Mouse (Mus musculus): ENCODE results near the gene Arl4d.

Arl4d gene

GRCm38 (mm10) chr11:101677655-101678054 is 12.3 kb downstream of the Arl4d start:
- DNase-seq (ENCODE audit: low spot score), result no peak

GRCm38 (mm10) chr11:101678770-101679169 is 13.4 kb downstream of the Arl4d start:
- no peak for DNase-seq (ENCODE audit: low spot score)

DNA sequence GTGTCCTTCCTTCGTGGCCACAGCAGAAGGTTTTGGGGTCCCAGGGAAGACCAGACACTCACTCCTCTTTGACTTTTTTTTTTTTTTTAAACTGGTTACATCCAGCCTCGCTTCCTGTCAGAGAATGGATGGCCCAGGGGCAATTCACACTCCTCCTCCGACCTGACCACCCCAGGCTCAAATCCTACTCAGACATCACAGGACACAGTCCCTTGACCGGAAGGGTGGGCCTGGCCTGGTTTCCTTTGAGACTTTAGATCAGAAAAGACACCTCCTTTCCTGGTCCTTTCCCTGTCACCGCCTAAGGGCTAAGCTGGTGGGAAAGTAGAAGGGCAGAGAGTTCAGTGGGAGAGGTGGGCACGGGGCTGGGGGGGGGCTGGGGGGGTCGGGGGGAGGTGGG is 14.6 kb downstream of the Arl4d start:
- no peak for DNase-seq (ENCODE audit: low spot score)

DNA sequence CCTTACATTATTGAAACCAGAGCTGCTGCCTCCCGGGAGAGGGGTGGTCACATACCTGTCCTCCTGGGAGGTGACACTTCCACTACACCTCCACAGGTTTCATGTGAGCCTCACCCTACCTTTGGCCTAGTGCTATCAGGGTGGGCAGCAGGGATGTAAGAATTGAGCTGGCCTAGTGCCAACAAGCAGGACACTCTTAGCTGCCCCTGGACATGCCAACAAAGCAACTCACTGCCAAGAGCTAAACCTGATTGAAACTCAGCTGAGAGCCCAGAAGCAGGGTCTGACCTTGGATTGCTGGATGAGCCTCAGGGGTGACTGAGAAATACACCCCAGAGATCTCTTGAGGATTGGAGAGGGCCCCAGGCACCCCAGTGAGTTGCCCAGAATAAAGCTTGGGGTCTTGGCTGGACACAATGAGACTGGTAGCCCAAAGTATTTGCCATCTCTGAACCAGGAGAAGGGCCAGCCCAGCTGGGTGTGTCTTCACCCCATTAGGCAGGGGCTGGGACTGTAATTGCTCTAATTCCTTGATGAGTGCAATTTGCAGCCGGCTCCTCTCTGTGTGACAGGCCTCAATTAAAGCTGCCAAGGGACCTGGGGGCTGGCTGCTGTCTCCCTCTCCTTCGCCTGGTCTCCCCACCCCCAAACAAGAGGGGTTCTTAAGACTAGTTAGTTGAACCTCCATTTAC is 15.4 kb downstream of the Arl4d start:
- DNase-seq (ENCODE audit: low spot score), result no peak

DNA sequence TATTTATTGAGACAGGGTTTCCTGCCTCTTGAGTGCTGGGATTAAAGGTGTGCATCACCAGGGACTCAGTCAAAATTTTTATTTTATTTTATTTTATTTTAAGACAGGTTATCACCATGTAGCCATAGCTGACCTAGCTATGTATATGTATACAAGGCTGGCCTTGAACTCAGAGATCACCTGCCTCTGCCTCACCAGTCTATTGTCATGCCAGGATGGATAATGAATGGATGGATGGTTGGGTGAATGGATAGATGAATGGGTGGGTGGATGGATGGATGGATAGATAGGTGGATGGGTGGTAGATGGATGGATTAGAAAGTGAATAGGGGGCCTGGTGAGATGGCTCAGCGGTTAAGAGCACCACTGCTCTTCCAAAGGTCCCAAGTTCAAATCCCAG is 16.6 kb downstream of the Arl4d start:
- DNase-seq (ENCODE audit: low spot score), result no peak

GRCm38 (mm10) chr11:101682410-101682960 is 17.1 kb downstream of the Arl4d start:
- DNase-seq (ENCODE audit: low spot score), result no peak

GRCm38 (mm10) chr11:101687351-101688301 is 22.3 kb downstream of the Arl4d start:
- no peak for DNase-seq (ENCODE audit: low spot score)

- DNase-seq (ENCODE audit: low spot score), result no peak
Observed at GRCm38 (mm10) chr11:101689701-101690113, 24.4 kb downstream of the Arl4d start.

- no peak for DNase-seq (ENCODE audit: low spot score)
Observed at GRCm38 (mm10) chr11:101690326-101690725, 25.0 kb downstream of the Arl4d start.

DNA sequence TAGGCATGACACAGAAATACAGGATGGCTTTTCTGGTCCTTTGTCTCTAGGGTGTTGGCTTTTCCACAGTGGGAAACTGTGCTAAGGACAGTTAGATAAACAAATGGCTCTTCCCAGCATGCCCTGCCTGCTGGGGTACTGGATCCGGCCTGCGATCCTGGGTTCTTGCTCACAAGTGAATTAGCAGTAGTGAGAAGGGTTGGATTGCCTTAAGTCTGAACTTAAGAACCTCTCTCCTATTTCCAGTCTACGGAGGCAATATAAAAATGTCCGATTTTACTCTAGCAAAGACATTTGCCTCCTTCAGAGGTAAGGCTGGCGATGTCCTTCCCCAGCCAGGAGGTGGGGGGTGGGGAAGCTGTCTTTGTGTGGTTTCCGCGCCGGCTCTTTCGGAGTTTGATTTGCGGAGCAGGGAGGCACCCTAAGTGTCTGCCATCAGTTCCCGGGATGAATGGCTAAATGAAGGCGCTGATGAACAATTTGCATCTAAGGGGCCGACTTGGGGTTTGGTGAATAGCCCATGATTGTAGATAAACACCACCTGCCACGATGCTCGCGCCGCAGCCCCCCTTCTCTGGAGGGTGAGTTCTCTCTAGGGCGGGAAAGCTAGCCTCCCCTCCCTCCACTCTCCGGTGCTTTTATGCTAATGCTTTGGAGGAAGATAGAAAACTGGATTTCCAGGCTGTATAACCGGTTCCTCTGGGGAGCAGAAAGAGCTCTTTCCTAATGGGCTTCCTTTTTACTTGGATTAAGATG is 30.7 kb downstream of the Arl4d start:
- DNase-seq (ENCODE audit: low spot score), result peak; percentile 72

GRCm38 (mm10) chr11:101697156-101697861 is 32.0 kb downstream of the Arl4d start:
- no peak for DNase-seq (ENCODE audit: low spot score)

DNA sequence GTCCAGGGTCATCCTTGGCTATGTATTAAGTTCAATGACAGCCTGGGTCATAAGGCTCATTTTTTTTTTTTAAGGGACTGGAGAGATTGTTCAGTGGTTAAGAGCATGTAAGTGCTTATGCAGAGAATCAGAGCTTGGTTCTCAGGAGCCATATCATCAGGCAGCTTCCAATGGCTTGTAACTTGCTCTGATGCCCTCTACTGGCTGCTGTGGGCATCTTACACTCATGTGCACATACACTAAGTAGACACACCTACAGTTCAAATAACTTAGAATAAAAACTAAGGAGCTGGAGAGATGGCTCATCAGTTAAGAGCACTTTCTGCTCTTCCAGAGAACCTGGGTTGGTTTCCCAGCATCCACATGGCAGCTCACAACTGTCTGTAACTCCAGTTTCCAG is 32.8 kb downstream of the Arl4d start:
- DNase-seq (ENCODE audit: low spot score), result no peak

DNA sequence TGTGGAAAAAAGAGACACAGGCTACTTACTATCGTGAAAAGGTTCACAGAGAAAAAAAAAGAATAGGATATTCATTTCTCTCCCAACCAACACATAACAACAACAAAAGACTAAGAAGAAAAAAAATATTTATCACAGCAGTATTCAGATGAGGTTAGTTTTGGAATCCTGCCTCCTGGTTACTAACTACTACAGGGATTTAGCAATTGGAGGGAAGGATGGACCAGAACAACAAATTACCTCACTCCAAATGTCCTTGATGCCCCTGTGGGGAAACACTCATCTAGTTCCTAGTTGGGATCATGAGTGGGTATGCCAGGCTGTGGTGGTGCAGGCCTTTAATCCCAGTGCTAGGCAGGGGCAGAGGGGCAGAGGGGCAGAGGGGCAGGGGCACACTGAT is 34.2 kb downstream of the Arl4d start:
- DNase-seq (ENCODE audit: low spot score), result no peak

- no peak for DNase-seq (ENCODE audit: low spot score)
Observed at GRCm38 (mm10) chr11:101699991-101700390, 34.6 kb downstream of the Arl4d start.

GRCm38 (mm10) chr11:101700446-101700845 is 35.1 kb downstream of the Arl4d start:
- DNase-seq (ENCODE audit: low spot score), result no peak

- no peak for DNase-seq (ENCODE audit: low spot score)
Observed at GRCm38 (mm10) chr11:101704081-101704480, 38.7 kb downstream of the Arl4d start.

- no peak for DNase-seq (ENCODE audit: low spot score)
Observed at GRCm38 (mm10) chr11:101706764-101707448, 41.6 kb downstream of the Arl4d start.

GRCm38 (mm10) chr11:101708482-101708881 is 43.1 kb downstream of the Arl4d start:
- DNase-seq (ENCODE audit: low spot score), result no peak

DNA sequence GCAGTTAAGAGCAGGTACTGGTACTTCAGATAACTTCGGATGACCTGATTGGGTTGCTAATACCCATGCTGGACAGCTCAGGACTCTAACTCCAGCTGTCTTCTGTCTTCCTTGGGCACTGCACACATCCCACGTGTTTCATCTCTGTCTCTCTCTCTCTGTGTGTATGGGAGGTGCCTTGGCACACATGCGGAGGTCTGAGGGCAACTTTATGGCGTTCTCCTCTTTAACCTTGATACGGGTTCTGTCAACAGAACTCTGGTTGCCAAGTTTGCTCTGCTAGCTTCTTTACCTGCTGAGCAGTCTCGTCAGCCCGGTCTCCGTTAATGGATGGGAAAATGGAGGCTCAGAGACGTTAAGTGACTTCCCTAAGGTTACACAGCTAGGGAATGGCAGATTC is 47.5 kb downstream of the Arl4d start:
- no peak for DNase-seq (ENCODE audit: low spot score)

- no peak for DNase-seq (ENCODE audit: low spot score)
Observed at GRCm38 (mm10) chr11:101714012-101714411, 48.7 kb downstream of the Arl4d start.
